Mouse (Mus musculus): Measurements from ENCODE around the gene Foxp1. TPM values are rescaled to one million over a fixed set of nuclear protein-coding genes. Genes with fewer than 3 reads are reported as not detected.

Foxp1 gene
- polyA plus RNA-seq, 1 experiment from 2014 or later: 36.4 TPM

DNA sequence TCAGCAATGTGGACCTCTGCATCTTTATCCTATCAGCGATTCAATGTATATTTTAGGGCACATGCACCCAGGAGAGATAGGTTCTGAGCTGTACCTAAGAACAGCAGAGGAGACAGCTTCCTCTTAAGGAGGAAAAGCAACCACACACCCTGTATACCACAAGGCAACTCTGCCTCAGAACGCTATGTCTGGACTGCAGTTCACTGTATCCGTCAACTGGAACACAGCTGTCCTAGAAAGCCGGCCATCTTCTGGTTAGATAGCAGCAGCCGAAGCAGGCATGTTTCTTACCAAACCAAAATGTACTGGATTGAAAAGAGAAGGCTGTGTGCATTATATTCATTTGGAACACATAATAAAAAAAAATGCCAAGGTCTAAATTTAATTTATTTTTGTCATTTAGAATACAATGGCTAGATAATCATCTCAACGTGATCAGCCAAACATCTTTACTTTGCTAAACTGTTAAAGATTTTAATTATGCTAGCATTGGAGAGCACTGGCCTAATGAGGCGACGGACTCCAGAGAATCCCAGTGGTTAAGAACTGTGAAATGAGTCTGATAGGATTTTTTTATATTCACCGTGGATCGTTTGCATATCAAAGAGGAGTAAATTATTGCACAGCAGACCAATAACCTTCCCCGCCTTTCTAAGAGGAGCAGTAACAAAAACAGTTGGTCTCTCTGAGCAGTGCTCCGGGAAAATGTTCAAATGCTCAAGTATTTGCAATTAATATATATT, 518.1 kb downstream of the Foxp1 start:
- no peak overlapping the region for H3K4me2 ChIP-seq (replicated peaks; ENCODE audit: low read depth, low read length)
- ATAC-seq (ENCODE audit: low FRiP score, low TSS enrichment): no peak
- H3K4me1 ChIP-seq (ENCODE audit: insufficient read depth, low read length): no peaks in the 10 kb centered on the region
- no peaks in the 10 kb centered on the region for H3K27me3 ChIP-seq (ENCODE audit: insufficient read depth, low read length)
- H3K9ac ChIP-seq (replicated peaks; ENCODE audit: low read length): no peak overlapping the region
- no peak overlapping the region for H3K4me3 ChIP-seq (ENCODE audit: low read length)
- H3K9me3 ChIP-seq (ENCODE audit: low read length): peaks cover 6% of the 10 kb centered on the region
- 82% methylated on average over 12 of the region's 12 CpGs for WGBS
- H3K27ac ChIP-seq (ENCODE audit: low read length): no peak overlapping the region
- peaks cover 27% of the 10 kb centered on the region for H3K36me3 ChIP-seq (ENCODE audit: insufficient read depth, low read length)

- Histone ChIP-seq H3K9me3 (ENCODE audit: low read length) (peaks cover under 1% of the 10 kb centered on the region), H3K27ac (ENCODE audit: low read length) (no peak overlapping the region)
- ATAC-seq (ENCODE audit: low FRiP score, low TSS enrichment): no peak
Measured at GRCm38 (mm10) chr6:99003108-99003709, 519.3 kb downstream of the Foxp1 start.

GRCm38 (mm10) chr6:99001637-99002036, 520.9 kb downstream of the Foxp1 start:
- Histone ChIP-seq H3K9ac (replicated peaks; ENCODE audit: low read length) (no peak overlapping the region), H3K4me2 (replicated peaks; ENCODE audit: low read depth, low read length) (no peak overlapping the region), H3K9me3 (ENCODE audit: low read length) (no peaks in the 10 kb centered on the region), H3K27ac (ENCODE audit: low read length) (no peak overlapping the region), H3K27me3 (ENCODE audit: insufficient read depth, low read length) (no peaks in the 10 kb centered on the region), H3K36me3 (ENCODE audit: insufficient read depth, low read length) (peaks cover 13% of the 10 kb centered on the region; the same call in 1 of the 2 replicates), H3K4me1 (ENCODE audit: insufficient read depth, low read length) (no peaks in the 10 kb centered on the region), H3K4me3 (ENCODE audit: low read length) (no peak overlapping the region)
- ATAC-seq (ENCODE audit: low FRiP score, low TSS enrichment): no peak
- 93% methylated on average over 9 of the region's 9 CpGs for WGBS

More at GRCm38 (mm10) chr6:99003108-99003709, 519.3 kb downstream of the Foxp1 start:
- no peak overlapping the region for H3K9ac ChIP-seq (replicated peaks; ENCODE audit: low read length)
- H3K27me3 ChIP-seq (ENCODE audit: insufficient read depth, low read length): no peaks in the 10 kb centered on the region
- H3K4me1 ChIP-seq (ENCODE audit: insufficient read depth, low read length): no peaks in the 10 kb centered on the region
- WGBS: 90% methylated on average over 15 of the region's 15 CpGs
- H3K4me2 ChIP-seq (replicated peaks; ENCODE audit: low read depth, low read length): no peak overlapping the region
- H3K4me3 ChIP-seq (ENCODE audit: low read length): no peak overlapping the region
- H3K36me3 ChIP-seq (ENCODE audit: insufficient read depth, low read length): peaks cover 23% of the 10 kb centered on the region

GRCm38 (mm10) chr6:98998971-98999932, 523.3 kb downstream of the Foxp1 start:
- ATAC-seq (ENCODE audit: low FRiP score, low TSS enrichment): no peak
- no peak overlapping the region for H3K27ac ChIP-seq (ENCODE audit: low read length)
- H3K36me3 ChIP-seq (ENCODE audit: insufficient read depth, low read length): peaks cover 9% of the 10 kb centered on the region; the same call in 1 of the 2 replicates
- 75% methylated on average over 35 of the region's 35 CpGs for WGBS
- no peaks in the 10 kb centered on the region for H3K9me3 ChIP-seq (ENCODE audit: low read length)
- no peaks in the 10 kb centered on the region; the same call in 1 of the 2 replicates for H3K4me1 ChIP-seq (ENCODE audit: insufficient read depth, low read length)
- H3K27me3 ChIP-seq (ENCODE audit: insufficient read depth, low read length): no peaks in the 10 kb centered on the region
- H3K9ac ChIP-seq (replicated peaks; ENCODE audit: low read length): no peak overlapping the region
- H3K4me2 ChIP-seq (replicated peaks; ENCODE audit: low read depth, low read length): no peak overlapping the region
- no peak overlapping the region for H3K4me3 ChIP-seq (ENCODE audit: low read length)

DNA sequence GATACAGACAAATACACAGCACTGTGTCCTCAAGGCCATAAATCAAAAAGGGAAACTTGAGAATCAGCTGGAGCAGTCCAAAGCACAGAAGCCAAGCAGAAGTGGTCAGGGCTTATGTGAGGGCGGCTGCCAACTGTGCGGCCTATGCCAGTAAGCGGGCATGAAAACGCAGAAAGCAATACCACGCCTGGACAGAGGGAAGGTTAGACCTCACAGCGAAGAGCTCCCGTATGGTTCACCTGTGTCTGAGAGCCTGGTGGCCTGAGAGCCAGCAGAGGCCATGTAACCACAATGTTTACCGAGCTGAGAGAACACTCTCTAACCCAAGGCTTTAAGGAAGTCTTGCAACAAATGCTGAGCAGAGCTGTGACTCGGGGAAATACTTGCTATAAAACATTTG, 524.8 kb downstream of the Foxp1 start:
- 63% methylated on average over 9 of the region's 9 CpGs for WGBS
- Histone ChIP-seq H3K27me3 (ENCODE audit: insufficient read depth, low read length) (no peaks in the 10 kb centered on the region), H3K9ac (replicated peaks; ENCODE audit: low read length) (no peak overlapping the region), H3K36me3 (ENCODE audit: insufficient read depth, low read length) (peaks cover 5% of the 10 kb centered on the region; the same call in 1 of the 2 replicates), H3K4me1 (ENCODE audit: insufficient read depth, low read length) (peaks cover 3% of the 10 kb centered on the region; the same call in 1 of the 2 replicates), H3K27ac (ENCODE audit: low read length) (no peak overlapping the region), H3K9me3 (ENCODE audit: low read length) (no peaks in the 10 kb centered on the region), H3K4me2 (replicated peaks; ENCODE audit: low read depth, low read length) (no peak overlapping the region), H3K4me3 (ENCODE audit: low read length) (no peak overlapping the region)
- ATAC-seq (ENCODE audit: low FRiP score, low TSS enrichment): no peak

DNA sequence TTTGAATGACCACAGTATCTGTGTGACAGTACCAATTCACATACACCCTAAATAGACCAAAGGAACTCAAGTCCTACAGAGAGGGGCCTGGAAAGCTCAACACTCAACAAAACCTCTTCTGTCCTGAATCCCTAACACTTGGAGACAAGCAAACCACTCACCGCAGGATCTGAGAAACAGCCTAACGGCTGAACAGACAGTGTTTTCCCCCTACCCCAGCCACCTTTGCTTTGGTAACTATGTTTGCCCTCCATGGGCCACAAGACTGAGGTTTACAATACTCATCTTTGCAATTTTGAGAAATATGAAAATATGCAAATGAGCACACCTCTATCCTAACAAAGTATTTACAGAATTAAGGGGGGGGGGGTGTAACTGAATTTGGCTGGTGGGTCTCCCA, 525.7 kb downstream of the Foxp1 start:
- Histone ChIP-seq H3K4me2 (replicated peaks; ENCODE audit: low read depth, low read length) (no peak overlapping the region), H3K4me3 (ENCODE audit: low read length) (no peak overlapping the region), H3K27ac (ENCODE audit: low read length) (no peak overlapping the region), H3K4me1 (ENCODE audit: insufficient read depth, low read length) (peaks cover 3% of the 10 kb centered on the region; the same call in 1 of the 2 replicates), H3K9me3 (ENCODE audit: low read length) (no peaks in the 10 kb centered on the region), H3K36me3 (ENCODE audit: insufficient read depth, low read length) (no peaks in the 10 kb centered on the region), H3K9ac (replicated peaks; ENCODE audit: low read length) (no peak overlapping the region), H3K27me3 (ENCODE audit: insufficient read depth, low read length) (no peaks in the 10 kb centered on the region)
- no peak for ATAC-seq (ENCODE audit: low FRiP score, low TSS enrichment)
- WGBS: 95% methylated on average over 2 of the region's 2 CpGs

GRCm38 (mm10) chr6:98996346-98996745, 526.2 kb downstream of the Foxp1 start:
- H3K4me3 ChIP-seq (ENCODE audit: low read length): no peak overlapping the region
- H3K4me1 ChIP-seq (ENCODE audit: insufficient read depth, low read length): peaks cover 5% of the 10 kb centered on the region
- H3K36me3 ChIP-seq (ENCODE audit: insufficient read depth, low read length): no peaks in the 10 kb centered on the region
- no peak overlapping the region for H3K4me2 ChIP-seq (replicated peaks; ENCODE audit: low read depth, low read length)
- H3K27me3 ChIP-seq (ENCODE audit: insufficient read depth, low read length): no peaks in the 10 kb centered on the region
- no peak overlapping the region for H3K9ac ChIP-seq (replicated peaks; ENCODE audit: low read length)
- H3K9me3 ChIP-seq (ENCODE audit: low read length): no peaks in the 10 kb centered on the region
- 84% methylated on average over 1 of the region's 1 CpGs for WGBS
- ATAC-seq (ENCODE audit: low FRiP score, low TSS enrichment): no peak
- H3K27ac ChIP-seq (ENCODE audit: low read length): no peak overlapping the region

DNA sequence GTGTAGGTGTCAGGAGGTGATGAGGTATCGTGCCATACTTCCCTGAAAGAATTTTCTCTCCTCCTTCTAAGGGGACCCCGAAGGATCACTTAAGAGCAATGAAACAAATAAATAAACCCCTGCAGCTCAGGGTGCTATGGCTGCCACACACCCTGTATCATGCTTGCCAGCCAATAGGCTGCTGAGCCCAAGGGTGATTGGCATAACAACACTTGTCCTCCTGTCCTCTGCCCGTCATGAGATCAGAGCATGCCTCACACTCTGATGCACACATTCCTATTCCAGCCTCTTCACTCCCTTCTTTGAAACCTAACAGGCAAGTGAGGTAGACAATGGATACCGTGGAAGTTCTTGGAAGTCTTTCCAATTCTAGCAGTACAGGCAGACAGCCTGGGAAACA, 526.8 kb downstream of the Foxp1 start:
- no peak for ATAC-seq (ENCODE audit: low FRiP score, low TSS enrichment)
- WGBS: 73% methylated on average over 4 of the region's 4 CpGs

DNA sequence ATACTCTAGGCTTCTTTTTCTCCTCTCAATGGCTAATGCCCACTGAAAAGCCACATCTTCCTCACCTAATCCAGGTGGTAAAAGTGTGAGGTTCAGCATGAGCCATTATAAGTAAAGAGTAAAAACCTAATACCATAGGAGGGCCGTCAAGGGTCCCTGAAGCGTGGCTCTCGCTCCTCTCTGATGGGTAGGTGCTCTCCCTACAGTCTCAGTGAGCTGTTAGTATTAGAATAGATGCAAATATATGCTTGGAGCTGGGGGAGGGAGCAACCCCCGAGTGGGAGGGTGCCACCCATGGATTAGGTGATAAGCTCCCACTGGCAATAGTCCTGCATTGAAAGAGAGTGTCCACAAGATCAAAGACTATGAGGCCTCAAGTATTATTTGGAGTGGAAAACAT, 527.6 kb downstream of the Foxp1 start:
- Histone ChIP-seq H3K4me1 (ENCODE audit: insufficient read depth, low read length) (peaks cover 10% of the 10 kb centered on the region), H3K9me3 (ENCODE audit: low read length) (no peaks in the 10 kb centered on the region), H3K36me3 (ENCODE audit: insufficient read depth, low read length) (no peaks in the 10 kb centered on the region), H3K27ac (ENCODE audit: low read length) (no peak overlapping the region), H3K4me3 (ENCODE audit: low read length) (no peak overlapping the region), H3K4me2 (replicated peaks; ENCODE audit: low read depth, low read length) (no peak overlapping the region), H3K27me3 (ENCODE audit: insufficient read depth, low read length) (no peaks in the 10 kb centered on the region), H3K9ac (replicated peaks; ENCODE audit: low read length) (no peak overlapping the region)
- no peak for ATAC-seq (ENCODE audit: low FRiP score, low TSS enrichment)
- 69% methylated on average over 4 of the region's 4 CpGs for WGBS

More for the DNA sequence above, 526.8 kb downstream of the Foxp1 start:
- Histone ChIP-seq H3K9me3 (ENCODE audit: low read length) (no peaks in the 10 kb centered on the region), H3K27ac (ENCODE audit: low read length) (no peak overlapping the region), H3K36me3 (ENCODE audit: insufficient read depth, low read length) (no peaks in the 10 kb centered on the region), H3K9ac (replicated peaks; ENCODE audit: low read length) (no peak overlapping the region), H3K4me2 (replicated peaks; ENCODE audit: low read depth, low read length) (no peak overlapping the region), H3K4me1 (ENCODE audit: insufficient read depth, low read length) (peaks cover 10% of the 10 kb centered on the region), H3K4me3 (ENCODE audit: low read length) (no peak overlapping the region), H3K27me3 (ENCODE audit: insufficient read depth, low read length) (no peaks in the 10 kb centered on the region)

All from kidney, embryonic 16.5 days (tissue).